Mouse (Mus musculus): ENCODE measurements around the gene Gemin7. TPM values are rescaled to one million over a fixed set of nuclear protein-coding genes. Genes with fewer than 3 reads are reported as not detected.
"Not testable (repeated sequence)": the region's sequence is repeated elsewhere in the genome, so short reads cannot be mapped to it uniquely, and the experiment has no call there.

Gemin7 gene
- total RNA-seq (2021), result 10 to 100 TPM; 59.1 to 65.1 TPM
- long read RNA-seq, experiment 1, transcript Gemin7-201 (2 exons, 763 nt), result major isoform, 107 of 122 reads
- long read RNA-seq, experiment 1, partial matches to known transcripts, result 0 of 122 reads
- long read RNA-seq, experiment 1, other reads (novel, unspliced or antisense), result 14 of 122 reads
- long read RNA-seq, experiment 2, transcript Gemin7-201 (2 exons, 763 nt), result major isoform, 124 of 137 reads
- long read RNA-seq, experiment 2, partial matches to known transcripts, result 0 of 137 reads
- long read RNA-seq, experiment 2, other reads (novel, unspliced or antisense), result 12 of 137 reads

DNA sequence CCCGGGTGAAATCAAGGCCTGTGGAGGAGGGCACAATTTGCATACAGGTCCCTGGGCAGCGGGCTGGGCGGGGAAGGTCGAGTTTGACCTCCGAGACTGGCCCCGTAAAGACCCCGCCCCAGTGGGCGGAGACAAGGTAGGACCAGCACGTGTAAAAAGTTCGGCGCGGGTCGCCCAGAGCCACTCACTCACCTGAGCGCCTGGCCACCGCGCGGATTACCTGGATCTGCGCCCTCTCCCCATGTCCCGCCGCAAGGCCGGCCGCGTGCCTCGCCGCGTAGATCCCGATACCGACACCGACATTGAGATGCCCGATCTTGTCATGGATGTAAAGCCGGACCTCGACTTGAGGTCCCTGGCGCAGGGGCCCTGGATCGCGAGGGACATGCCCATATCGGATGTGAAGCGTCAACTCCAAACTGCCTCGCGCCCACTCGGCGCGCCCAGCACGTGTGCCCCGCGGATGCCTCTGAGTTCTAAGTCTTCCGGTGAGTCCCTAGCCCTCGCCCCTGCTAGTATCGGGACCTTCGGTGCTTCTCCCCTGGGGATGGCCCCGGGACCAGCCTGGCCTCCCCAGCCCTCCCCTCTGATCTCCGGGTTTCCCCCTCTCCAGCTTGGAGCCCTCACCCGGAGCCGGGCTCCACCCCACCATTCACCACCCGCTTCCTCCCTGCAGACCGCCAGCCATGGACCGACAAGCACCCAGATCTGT, at the start of gene Gemin7, which contains the start of gene Zfp296:
Gene Gemin7, minus strand, starts transcription at position 455 of the 712 bp plus-strand sequence.
Gene Zfp296, plus strand, starts transcription at position 147 of the 712 bp plus-strand sequence.
- no peak for DNase-seq
- intact Hi-C loops (cut with DNase I), result no loop called here

DNA sequence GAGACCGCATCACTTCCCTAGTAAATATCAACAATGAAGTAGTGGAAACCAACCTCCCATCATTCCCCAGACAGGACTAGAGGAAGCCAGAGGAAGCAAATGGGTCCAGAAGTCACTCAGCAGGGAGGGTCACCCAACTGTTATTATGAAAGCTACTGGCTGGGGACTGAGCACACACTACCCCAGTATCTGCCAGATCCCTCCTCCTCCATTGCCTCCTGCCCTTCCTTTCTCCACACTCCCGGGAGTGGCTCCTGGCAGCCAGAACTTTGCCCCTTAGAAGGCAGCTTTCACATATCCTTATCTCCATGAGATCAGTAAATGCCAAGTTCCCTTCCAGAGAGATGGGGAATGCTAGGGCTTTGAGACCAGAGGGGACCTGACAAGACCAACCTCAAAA, 46.0 kb upstream of the Gemin7 start:
- intact Hi-C loops (cut with DNase I), result no loop called here
- DNase-seq, result no peak

DNA sequence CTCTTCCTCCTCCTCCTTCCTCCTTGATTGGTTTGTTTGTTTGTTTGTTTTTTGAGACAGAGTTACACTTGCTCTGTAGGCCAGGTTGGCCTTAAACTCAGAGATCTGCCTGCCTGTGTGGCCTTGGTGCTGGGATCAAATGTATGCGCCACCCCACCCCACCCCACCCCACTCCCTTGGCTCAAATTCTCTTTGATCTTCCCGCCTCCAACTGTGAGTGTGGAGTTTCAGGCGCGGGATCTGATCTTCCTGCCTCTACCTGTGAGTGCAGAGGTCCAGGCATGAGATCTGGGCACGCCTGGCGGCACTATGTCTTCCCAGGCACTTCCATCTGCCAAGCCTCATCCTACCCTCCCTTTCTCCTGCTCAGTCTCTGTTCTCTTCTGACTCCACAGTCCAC, 44.8 kb upstream of the Gemin7 start:
- intact Hi-C loops (cut with DNase I), result no loop called here

DNA sequence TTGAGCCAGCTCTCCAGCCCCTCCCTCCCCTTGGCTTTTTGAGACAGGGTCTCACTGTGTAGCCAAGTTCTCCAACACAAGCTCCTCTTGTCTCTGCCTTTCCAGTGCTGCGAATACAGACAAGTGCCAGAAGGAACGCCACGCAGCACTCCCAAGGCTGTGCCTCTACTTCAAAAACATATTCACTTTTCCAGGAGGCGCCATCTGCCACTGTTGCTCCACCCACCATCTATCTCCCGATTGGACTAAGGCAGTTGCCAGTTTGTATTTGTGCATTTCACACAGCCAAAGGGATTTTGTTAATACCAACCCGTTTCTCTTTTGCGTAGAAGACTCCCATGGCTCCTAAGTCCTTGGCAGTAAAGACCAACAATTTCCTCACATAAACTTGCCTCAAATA, 43.4 kb upstream of the Gemin7 start:
- DNase-seq, result no peak
- intact Hi-C loops (cut with DNase I), result loop anchor here (2.0 kb wide), 1 partner anchor 30 kb away; no protein-coding TSS in a partner anchor

More for the DNA sequence above, 44.8 kb upstream of the Gemin7 start:
- DNase-seq, result no peak

GRCm38 (mm10) chr7:19619004-19619801, 41.8 kb upstream of the Gemin7 start:
- intact Hi-C loops (cut with DNase I), result no loop called here
- peak; percentile 39 to 47 for DNase-seq

DNA sequence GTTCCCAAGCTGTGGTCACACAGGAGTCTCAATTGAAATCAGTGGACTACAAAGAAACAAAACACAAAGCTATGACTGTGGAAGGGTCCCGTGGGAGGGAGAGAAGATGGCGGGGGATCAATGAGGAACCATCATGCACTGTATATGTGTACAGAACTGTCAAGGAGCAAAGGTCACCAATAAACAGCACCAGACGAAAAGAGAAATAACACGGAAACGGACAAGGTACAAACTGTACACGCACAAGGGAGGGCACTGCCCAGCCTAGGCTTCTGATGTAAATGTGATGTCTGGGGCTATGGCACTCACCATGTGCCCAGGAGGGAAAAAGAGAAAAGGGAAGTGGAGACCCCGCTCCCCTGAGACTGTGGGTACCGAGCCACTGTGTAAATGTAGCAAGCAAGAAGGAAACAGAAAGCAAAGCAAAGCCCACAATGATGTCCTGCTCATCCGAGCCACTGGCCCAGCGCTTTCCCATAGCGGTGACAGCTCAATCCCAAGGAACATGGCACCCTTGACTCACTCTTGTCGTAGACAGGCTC, 37.7 kb upstream of the Gemin7 start:
- intact Hi-C loops (cut with DNase I), result no loop called here
- DNase-seq, result no peak

DNA sequence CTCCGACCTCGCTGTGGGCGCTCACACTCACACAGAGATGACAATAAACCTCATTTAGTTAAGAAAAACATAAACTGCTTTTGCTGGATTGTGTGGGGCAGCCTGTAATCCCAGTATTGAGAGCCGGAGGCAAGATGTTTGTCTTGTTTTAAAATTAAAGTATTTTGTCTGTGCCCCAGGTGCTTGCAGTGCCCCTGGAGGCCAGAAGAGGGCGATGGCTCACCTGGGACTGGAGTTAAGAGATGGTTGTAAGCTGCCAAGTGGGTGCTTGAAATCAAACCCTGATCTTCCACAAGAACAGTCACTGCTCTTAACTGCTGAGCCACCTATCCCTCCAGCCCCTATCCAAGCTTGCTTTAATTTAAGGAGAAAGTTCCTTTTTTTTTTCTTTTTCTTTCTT, 33.6 kb upstream of the Gemin7 start:
- intact Hi-C loops (cut with DNase I), result no loop called here
- no peak for DNase-seq

DNA sequence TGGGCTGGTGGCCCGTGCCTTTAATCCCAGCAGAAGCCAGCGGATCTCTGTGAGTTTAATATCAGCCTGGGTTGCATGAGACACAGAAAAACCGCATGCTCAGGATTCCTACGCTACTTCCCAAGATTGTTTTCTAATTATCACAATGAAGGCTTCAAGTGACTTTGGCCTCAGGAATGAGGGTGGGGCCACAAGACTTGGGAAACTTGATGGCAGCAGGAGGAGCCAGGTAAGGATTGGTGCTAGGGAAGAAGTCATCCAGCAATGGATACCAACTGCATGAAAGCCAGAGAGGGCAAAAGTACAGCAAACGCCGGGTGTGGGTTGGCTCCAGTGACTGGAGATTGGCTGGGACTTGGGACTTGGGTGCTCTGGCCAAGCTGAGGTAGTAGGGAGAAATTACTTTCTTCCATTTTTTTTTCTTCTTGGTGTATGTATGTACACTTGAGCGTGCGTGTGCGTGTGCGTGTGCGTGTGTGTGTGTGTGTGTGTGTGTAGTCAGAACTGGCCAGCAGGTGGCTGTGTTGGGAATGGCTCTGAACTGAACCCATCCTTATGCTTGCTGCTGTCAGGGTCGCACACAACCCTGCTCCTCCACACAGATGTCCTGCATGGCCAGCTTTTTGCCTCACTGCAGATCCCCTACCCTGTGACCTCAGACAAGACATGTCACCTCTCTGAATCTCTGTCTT, 32.4 kb upstream of the Gemin7 start:
- no peak for DNase-seq
- intact Hi-C loops (cut with DNase I), result no loop called here

- DNase-seq, result no peak
- intact Hi-C loops (cut with DNase I), result no loop called here
Measured at GRCm38 (mm10) chr7:19607291-19607690, 29.9 kb upstream of the Gemin7 start.

- intact Hi-C loops (cut with DNase I); DNase-seq: not testable (repeated sequence)
Measured at GRCm38 (mm10) chr7:19604606-19605214, 27.3 kb upstream of the Gemin7 start.

- intact Hi-C loops (cut with DNase I), result no loop called here
- peak; percentile 93 to 97 for DNase-seq
Measured at GRCm38 (mm10) chr7:19603849-19604605, 26.6 kb upstream of the Gemin7 start, which contains the start of gene Clasrp. Clasrp (minus strand) TSS chr7:19604486.

GRCm38 (mm10) chr7:19603055-19603454, 25.7 kb upstream of the Gemin7 start:
- no peak for DNase-seq
- intact Hi-C loops (cut with DNase I), result no loop called here

DNA sequence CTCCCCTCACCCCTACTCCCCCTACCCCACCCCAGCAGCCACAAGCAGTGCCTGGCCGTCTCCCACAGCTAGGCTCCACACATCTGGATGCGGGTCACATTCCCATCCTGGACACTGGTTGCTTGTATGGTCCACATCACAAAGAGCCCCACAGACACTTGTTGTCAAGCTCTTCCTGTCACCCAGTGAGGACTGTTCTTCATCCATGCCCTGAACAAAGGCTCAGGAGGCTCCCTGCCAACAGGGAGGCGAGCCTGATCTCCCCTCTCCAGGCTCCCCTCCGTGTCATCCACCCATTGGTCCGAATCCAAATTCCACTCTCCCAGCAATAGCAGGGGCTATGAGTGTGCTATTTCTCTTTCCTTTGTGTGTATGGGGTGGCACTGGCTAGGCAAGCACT, 23.2 kb upstream of the Gemin7 start:
- intact Hi-C loops (cut with DNase I), result no loop called here
- no peak for DNase-seq

GRCm38 (mm10) chr7:19593061-19593730, 15.8 kb upstream of the Gemin7 start:
- DNase-seq, result no peak
- intact Hi-C loops (cut with DNase I), result no loop called here

- peak in 1 of 2 experiments; percentile 51 for DNase-seq
- intact Hi-C loops (cut with DNase I), result loop anchor here (2.0 to 5.0 kb wide), 2 partner anchors 31 to 88 kb away; no protein-coding TSS in a partner anchor
Measured at GRCm38 (mm10) chr7:19589917-19590316, 12.5 kb upstream of the Gemin7 start.

- peak; percentile 32 to 33 for DNase-seq
- intact Hi-C loops (cut with DNase I), result loop anchor here (5.0 kb wide), 1 partner anchor 87 kb away; no protein-coding TSS in a partner anchor
Measured at GRCm38 (mm10) chr7:19589207-19589606, 11.8 kb upstream of the Gemin7 start.

GRCm38 (mm10) chr7:19586269-19586668, 8.9 kb upstream of the Gemin7 start:
- no peak for DNase-seq
- intact Hi-C loops (cut with DNase I), result loop anchor here (5.0 kb wide), 1 partner anchor 84 kb away; no protein-coding TSS in a partner anchor

GRCm38 (mm10) chr7:19580634-19581033, 3.2 kb upstream of the Gemin7 start:
- DNase-seq, result no peak
- intact Hi-C loops (cut with DNase I), result no loop called here
